Mouse (Mus musculus) bone marrow macrophage, adult 2 months (primary cell): Measurements from ENCODE around the gene Bend5.

Experiments used
- CTCF ChIP-seq: IDR thresholded peaks from 2 replicates; pipeline ENCODE4 v1.5.1; 2012; ENCODE audit warnings: low read depth, mild to moderate bottlenecking, low read length, moderate library complexity
- POLR2A ChIP-seq: IDR thresholded peaks from 2 replicates; pipeline ENCODE4 v1.6.1; 2012; ENCODE audit warnings: mild to moderate bottlenecking, low read depth, low read length, borderline replicate concordance

GRCm38 (mm10) chr4:111483499-111483898, 68.7 kb downstream of the Bend5 start:
- TF ChIP-seq CTCF (no peak), POLR2A (no peak)
